Mouse (Mus musculus) retina, postnatal 1 day (tissue): Measurements from ENCODE around the gene Utp20.
A peak's percentile ranks its signal among the peaks of the same experiment; 100 is the strongest.
"Not testable (repeated sequence)": the region's sequence is repeated elsewhere in the genome, so short reads cannot be mapped to it uniquely, and the experiment has no call there.

Experiments
- DNase-seq: peaks from one replicate; pipeline ENCODE4 v3.0.0-alpha.2; 2012

The Utp20 gene

DNA sequence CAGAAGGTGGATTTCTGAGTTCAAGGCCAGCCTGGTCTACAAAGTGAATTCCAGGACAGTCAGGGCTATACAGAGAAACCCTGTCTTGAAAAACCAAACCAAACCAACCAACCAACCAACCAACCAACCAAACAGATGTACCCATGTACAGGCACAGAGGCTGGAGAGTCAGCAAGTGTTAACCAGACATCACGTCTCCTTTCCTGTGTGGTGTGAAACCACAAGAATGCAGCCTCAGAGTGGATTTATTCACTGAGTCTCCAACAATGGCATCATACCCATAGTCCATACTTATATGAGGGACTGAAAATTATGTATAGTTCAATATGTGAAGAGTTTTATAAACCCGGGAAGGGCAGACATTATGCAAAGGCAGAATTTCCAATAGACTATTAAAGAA, 43.5 kb downstream of the Utp20 start:
- DNase-seq, result not testable (repeated sequence)

DNA sequence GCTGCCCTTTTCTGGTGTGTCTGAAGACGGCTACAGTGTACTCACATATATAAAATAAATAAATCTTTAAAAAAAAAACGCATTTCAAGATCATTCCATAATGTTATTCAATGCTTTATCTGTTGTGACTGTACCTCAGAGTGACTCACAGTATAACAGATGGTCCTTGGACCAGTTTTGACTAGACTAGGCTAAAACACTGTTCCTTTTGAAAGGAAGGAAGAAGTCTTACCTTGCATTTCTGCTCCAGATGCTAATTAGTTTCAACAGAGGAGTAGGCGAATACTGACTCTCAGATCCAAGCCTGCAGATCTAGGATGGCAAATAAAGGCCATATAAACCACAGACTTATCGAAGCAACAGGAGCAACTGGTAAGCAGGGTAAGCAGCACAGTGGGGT, 45.9 kb downstream of the Utp20 start:
- no peak for DNase-seq

DNA sequence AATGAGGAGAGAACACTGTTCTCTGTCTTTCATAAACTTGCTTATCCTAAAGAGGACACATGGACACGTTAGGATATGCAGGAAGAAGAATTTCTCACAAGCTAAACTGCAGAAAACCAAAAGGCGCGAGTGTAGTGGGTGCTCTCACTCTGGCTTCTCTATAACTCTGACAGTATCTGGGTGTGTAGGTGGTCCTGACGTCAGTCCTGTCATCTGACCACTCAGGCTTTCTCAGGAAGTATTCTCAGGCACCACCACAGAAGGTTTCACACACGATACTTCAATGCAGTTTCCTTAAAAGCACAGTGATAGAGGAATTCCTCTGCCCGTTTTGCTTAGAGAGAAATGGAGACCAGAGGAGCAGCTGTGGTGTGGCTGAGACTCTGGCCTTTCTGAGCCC, 50.4 kb downstream of the Utp20 start:
- no peak for DNase-seq

DNA sequence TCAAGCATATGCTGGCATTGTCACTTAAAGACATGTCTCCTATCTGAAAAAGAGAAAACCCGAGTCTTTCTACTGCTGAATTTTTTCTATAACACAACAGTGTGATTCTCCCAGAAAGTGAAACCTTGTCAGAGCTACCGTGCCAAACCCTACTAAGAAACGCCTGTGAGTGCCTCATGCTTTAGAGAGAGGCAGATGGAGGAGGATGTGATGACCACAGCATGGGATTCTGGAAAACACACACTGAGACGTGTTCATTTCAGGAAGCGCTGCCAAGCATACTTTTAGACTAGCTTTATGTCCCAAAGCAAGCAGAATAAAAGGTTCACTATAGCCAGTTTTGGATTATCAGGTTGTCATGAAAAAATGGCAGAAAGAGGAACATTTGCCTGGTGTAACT, 53.6 kb downstream of the Utp20 start:
- not testable (repeated sequence) for DNase-seq

DNA sequence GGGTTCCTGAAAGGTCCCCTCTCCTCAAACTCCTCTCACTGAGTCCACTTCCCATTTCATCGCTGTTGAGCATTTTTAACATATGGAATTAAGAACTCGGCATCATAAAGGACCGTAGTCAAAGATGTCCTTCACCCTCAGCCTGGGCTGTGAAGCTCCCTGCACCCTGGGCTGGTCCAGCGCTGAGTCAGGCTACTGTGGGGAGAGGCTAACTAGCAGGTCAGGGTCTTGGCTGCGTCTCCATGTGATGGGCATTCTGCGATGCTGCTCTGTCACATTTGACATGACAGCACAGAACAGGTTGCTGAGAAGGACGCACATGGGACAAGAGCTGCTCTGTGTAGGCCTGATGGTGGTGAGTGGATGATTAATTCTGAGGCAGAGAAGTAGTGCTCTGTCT, 56.9 kb downstream of the Utp20 start:
- DNase-seq, result no peak

DNA sequence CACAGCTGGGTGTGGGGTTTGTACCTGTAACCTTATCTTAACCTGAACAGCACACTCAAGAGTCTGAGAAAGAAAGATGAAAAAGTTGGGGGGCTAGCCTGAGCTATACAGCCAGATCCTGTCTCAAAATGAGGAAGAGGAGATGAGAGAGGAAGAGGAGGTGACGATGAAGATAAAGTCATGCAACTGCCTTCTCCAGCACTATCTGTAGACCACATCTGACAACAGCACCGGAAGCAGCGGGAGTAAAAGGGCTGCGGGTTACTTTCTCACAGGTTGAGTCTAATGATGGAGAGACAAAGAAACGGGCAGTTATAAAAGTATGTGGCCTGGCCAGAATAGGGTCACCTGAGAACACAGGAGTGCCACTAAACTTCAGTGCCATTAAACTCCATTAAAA, 57.6 kb downstream of the Utp20 start:
- DNase-seq, result no peak

DNA sequence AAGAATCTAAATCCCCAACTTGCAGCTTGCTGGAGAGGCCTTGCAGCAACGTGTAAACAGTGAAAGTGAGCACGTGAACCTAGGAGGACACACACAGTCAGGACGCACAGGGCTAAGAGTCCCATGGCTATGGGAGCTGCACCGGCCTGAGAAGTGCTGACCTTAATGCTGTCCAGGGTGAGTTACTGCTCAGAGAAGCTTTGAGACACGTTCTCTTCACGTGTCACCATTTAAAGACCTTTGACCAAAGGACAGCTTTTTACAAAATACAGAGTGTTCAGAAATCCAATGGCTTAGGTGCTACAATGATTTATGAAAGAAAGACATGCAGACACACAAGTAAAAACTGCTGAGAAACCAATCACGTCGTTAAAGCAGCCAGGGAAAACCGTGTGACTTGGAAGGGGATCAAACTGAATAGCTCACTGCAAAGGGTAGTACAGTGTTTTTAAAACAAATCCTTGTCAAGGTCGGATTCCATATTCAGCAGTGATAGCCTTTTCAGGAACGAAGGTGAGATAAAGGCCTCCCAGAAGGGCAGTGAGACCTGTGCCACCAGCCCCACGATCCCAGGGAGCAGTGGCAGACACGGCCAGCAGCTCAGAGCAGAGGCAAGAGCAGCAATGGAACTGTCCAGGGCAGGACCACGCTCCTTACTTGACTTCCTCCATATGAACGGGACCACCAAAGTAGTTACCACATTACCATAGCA, 61.0 kb downstream of the Utp20 start:
- no peak for DNase-seq

DNA sequence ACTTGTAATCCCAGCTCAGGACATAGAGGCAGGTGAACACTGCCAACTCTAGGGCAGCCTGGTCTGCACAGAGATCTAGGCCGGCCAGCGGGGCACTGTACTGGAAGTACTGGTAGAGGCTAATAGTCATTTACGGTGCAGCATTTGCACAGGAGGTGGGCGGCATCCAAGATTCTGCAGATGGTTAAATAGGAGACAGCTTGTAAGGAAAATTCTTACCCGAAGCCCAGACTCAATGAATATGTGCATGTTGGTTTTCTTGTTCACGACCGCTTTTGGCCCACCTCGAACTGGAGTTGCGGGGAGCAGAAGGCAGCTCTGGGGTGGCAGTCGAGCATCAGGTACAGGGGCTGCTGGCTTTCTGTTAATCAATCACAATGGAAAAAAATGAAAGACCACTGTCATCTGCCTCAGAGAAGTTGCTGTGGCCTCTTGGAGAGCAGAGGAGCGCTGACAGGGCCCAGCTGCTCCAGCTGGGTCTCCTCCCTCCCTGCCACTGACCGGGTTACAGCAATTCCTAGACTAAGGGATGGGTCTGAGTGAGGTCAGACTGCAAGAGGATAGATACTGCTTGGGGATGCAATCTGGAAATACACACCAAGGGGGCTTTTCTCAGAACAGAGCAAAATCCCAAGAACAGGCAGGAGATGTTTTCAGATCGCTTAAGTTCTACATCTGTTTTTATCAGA, 64.9 kb downstream of the Utp20 start:
- DNase-seq, result no peak

DNA sequence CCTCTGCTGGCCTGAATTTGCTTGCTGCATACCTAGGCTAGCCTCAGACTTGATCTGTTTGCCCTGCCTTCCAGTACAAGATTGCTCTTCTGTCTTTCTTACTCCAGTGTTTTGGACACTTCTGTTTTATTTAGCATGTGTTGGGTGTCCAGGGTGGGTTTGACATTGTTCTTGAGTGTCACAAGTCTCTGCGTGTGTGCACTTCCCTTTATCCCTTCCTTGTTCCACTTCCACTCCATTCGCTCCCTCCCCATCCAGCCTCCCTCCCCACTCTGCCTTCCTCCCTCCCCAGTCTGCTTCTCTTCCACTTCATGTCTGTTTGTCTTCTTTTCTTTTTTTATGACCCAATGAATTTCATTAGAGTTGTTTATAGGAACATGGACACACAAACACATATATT, 85.2 kb downstream of the Utp20 start:
- no peak for DNase-seq

DNA sequence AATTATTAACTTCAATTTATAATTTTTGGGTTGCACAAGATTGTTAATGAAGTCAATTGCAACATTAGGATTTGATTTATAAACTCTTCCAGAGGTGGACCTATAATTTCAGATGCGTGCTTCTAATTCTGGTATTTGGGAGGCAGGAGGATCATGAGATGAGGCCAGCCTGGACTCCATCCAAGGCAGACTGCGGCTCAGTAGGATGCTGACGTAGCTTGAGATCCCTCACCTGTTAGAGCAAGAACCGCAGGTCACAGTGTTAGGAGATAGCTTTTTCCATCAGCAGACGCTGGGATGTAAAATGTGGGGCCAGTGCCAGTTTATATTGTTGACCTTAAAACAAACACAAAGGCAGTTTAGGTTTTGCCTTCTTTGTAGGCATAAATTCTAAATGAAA, 85.8 kb downstream of the Utp20 start:
- no peak for DNase-seq

DNA sequence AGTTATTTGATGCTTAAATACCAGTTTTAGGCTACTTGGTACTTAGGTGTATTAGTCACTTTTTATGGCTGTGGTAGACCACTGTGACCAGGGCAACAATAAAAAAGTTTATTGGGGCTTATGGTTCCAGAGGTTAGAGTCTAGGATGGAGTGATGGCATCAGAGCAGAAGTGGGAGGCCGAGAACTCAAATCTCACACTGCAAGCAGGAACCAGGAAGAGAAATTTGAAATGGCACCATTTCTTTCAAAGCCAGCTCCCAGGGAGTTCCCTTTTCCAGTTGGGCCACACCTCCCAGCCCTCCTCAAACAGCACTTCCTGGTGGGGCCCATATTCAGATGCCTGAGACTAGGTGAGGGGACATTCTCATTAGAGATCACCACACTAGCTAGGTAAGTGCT, 86.8 kb downstream of the Utp20 start:
- DNase-seq, result no peak

DNA sequence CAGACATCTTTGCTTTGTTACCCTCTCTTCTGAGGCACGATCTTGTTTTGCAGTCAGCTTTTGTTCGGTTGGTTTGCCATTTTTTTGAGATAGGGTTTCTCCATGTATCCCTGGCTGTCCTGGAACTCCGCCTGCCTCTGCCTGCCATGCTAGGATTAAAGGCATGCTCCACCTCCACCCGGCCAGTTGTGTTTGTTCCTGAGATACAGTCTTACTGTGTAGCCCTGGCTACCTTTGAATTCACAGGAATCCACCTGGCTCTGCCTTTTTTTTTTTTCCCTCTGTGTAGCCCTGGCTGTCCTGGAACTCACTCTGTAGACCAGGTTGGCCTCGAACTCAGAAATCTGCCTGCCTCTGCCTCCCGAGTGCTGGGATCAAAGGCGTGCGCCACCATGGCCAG, 87.5 kb downstream of the Utp20 start:
- DNase-seq, result not testable (repeated sequence)

DNA sequence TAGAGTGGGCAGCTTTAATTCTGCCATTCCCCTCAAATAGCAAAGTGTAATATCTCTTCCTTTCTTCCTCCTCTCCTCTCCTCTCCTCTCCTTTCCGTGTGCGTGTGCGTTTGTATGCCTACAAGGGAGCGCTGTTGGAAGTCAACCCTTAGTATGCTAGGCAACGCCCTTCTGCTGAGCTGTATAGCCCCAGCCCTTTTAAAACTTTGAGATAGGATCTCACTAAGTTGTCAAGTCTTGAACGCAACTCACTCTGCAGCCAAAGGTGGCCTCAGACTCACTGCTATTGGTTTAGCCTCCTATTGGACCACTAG, 94.3 kb downstream of the Utp20 start:
- DNase-seq, result no peak

DNA sequence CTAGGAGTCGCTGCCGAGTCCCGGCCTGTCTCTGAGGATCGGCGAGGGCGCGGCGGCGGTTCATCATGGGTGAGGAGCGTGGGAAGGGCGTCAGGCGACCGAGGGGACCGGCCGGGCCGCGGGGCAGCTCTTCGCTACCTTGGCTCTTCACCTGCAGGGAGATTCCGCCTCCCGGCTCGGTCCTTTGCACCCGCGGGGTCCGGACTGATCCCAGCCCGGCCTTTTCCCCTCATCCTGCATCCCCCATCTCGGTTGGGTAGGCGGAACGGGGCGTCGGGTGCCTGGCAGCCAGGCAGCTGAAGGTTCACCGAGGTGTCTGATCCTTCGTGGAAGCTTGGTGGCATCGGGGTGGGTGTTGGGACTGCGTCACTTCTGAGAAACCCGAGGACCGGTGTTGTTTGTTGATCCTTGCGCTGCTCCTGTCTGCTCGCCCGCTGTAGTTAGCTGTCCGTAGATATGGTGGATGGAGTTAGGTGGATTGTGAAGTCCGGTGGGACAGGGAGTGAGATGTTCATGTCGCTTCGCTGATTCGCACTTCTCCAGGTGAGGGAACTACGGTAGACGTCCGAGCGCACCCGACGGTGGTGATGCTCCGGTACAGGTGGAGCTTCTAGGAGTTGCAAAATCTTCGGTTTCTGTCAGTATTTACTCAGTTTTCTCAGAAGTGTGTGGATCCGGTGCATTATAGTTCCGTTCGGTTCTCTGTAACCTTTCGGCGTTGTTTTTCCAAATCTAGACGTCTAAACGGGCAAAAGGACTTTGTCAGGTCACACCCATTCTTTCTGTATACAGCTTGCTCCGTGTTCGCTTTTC, 94.9 kb downstream of the Utp20 start:
- no peak for DNase-seq

DNA sequence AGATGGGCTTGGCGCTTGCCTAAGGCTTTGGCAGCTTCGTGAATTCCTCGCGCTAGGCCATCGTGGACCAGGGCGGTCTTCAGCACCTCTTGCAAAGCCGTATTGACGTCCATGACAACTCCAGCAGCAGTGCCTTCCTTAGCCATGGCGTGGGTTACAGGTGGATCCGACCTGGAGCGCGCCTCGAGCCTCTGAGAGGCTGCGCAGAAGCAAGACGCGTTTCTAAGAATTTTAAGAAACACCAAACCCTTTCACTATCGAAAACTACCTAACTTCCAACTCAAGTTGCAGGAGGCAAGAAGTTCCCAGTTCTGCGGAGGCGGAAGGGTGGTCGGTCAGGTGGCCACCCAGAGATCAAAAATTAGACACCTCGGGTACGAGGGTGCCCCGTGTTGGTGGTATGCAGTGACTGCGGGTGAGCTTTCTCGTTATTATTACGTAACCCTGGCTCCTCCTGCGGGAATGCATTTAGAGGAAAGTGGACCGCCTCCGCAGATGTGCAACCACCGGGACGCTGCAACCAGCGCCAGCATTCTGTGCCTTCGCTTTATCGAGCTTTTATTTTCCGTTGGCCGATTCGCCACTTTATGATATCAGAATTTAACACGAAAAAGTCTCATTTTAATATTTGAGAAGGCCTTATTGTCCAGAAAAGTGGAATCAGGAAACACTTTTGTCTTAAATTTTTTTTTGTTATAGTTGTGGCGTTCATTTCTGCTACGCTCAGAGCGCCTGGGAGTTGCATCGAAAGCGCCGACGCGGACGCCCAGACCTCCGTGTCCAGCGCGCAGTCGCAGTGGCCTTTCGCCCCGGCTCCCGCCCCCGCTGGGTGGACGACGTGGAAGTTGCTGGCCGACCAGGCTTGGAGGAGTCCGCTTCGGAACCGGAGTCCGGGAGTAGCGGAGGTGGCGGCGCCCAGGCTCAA, 95.8 kb downstream of the Utp20 start, which contains the start of gene Arl1:
TSS of gene Arl1 (plus strand) at position 288 of the 925 bp plus-strand sequence.
- peak; percentile 96 for DNase-seq

DNA sequence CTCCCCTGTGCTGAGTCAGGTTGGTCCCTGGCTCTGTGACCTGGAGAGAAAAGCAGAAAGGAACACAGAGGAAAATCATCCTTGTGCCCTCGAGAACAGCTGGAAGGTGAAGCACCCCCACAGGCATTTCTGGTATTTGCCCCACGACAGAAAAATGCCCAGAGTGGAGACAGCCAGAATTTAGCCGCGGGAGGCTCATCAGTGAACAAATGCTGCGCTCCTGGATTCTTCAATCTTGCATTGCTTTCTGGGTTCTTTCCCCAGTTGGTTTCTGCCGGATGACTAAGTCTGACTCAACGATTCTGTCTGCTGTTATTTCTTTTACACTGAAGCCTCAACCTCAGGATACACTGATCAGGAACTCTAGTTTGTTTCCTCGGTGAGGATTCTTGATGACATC, 98.4 kb downstream of the Utp20 start:
- DNase-seq, result no peak

DNA sequence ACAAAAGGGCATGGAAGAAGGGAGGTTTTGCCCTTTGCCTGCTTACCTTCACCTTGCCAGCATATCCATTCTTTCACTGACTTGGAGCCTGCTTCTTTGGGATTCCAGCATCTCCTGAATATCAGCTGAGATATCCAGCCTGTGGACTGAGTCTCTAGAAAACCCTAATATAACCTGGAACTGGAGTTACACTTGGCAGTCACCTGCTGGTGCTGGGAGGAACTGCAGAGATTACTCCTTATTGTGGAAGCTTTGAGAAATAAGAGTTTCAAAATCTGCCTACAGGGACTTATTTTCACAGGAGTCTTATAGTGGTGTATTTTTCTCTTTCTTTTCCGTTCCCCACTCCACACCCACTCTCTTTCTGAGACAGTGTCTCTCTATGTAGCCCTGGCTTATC, 99.5 kb downstream of the Utp20 start:
- DNase-seq, result peak; percentile 62

DNA sequence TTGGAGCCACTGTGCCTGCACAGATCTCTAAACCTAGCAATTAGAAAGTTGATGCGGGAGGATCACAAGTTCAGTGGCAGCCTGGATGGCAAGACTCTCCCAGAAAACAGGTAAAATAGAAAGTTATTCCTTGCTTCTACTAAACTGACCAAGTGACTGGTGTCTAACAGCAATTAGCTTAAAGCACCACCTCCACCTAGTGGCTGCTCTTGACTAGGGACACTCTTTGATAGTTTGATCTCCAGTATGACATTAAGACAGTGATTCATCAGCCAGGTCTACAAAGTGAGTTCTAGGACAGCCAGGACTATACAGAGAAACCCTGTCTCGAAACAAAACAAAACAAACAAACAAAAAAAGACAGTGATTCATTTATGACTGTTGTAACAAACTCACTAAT, 101.3 kb downstream of the Utp20 start:
- peak; percentile 31 for DNase-seq

DNA sequence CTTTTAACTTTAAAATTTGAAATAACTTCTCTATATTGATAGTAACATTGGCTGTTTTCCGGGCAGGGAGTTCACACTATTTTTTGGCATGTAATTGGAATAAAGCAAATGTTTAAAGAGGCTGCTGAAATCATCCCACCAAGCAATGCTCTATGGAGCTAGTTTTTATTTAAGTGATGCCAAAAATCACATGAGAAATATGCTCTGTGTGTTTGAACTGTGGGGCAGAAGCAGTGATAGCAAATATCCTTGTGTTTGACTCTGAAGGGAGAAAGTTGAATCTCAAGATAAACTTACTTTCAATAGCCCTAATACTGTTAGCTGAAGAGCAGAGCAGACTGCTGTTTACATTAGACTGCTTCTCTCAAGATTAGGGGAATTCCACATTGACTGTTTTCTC, 107.0 kb downstream of the Utp20 start:
- DNase-seq, result no peak

DNA sequence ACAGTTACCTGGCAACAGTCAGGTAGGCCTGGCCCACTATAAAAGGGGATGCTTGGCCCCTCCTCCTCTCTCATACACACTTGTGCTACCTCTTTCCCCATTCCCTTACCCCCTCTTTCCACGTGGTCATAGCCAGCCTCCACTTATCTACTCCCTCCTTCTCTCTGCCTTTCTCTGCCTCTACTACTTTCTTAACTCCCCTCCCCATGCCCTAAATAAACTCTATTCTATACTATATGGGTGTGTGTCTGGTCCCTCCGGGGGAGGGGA, 108.9 kb downstream of the Utp20 start:
- DNase-seq, result no peak

DNA sequence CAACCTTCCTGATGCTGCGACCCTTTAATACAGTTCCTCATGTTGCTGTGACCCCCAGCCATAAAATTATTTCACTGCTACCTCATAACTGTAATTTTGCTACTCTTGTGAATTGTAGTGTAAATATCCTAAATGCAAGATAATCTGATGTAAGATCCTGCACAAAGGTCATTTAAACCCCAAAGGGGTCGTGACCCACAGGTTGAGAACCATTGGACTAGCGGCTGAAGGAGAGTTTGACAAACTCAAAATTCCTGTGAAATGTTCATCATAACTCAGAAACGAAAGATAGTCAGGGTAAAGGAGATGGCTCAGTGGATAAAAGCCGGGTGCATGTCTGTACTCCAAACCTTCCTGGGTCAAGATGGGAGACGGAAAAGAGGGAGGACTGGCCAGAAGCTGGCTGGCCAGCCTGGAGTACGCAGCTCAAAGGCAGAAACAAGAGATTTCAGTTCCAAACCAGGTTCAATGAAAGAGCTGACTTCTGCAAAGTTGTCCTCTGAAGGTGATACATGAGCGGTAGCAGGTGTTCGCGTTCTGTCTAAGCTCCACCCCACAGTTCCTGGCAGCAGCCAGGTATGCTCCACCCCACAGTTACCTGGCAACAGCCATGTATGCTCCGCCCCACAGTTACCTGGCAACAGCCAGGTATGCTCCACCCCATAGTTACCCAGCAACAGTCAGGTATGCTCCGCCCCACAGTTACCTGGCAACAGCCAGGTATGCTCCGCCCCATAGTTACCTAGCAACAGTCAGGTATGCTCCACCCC, 109.4 kb downstream of the Utp20 start:
- no peak for DNase-seq

DNA sequence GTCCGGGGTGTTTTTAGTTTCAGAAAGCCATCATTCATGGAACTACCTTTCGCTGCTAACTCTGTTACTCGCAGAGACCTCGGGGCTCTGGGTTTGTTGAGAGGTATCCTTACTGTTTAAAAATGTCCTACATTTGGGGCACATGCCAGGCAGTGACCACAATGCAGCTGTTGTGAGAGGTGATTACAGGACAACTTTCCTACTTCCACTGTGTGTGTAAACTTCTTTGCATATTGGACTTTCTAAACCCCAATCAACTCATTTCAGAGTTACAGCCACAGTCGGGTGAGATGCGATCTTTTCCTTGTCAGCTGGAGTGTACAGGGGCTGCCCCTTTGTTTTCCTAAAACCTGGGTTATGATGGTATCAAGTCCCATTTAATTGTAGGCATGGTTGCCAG, 111.0 kb downstream of the Utp20 start:
- no peak for DNase-seq
